ENCODE assay signal across 11 mouse cellular contexts in genomic region chr6:134558546-134559129, GRCm38 (mm10). TPM values are rescaled to one million over a fixed set of nuclear protein-coding genes. Genes with fewer than 3 reads are reported as not detected.
DNase-seq lines count a peak whose midpoint lies in the region; ATAC-seq and TF ChIP-seq lines count a peak whose summit lies in the region.
"Had no signal": no experiment of that assay in that cellular context is flagged by ENCODE, and none has a peak within 500 bp of the region (broad histone marks: within the 10 kb centered on the region; RNA-seq: fewer than 3 reads in every experiment).

No protein-coding gene starts in this region.

- WGBS in forebrain, postnatal 0 days = 26% methylated on average over 8 of the region's 8 CpGs
- WGBS in forebrain, embryonic 10.5 days = 83% methylated on average over 8 of the region's 8 CpGs
- WGBS in lung, embryonic 14.5 days = 33% methylated on average over 8 of the region's 8 CpGs
- 25% methylated on average over 8 of the region's 8 CpGs for WGBS in neural tube, embryonic 14.5 days

- TF ChIP-seq POLR2A in bone marrow macrophage, adult 2 months (IDR thresholded peaks at IDR 0.05; ENCODE audit: borderline replicate concordance, low read depth, low read length) = no peak

- DNase-seq in forebrain, postnatal 0 days = no peak
- no peak for DNase-seq in forebrain, embryonic 10.5 days (ENCODE audit: extremely low spot score, low spot score)
- DNase-seq in lung, embryonic 14.5 days = peak; percentile 25
- no peak for DNase-seq in lung, postnatal 4 days
- no peak for DNase-seq in heart, postnatal 4 days
- DNase-seq in spleen, adult 18-20 months = no peak
- DNase-seq: adrenal gland, adult 8-10 months; cerebellum, postnatal 36 days; midbrain, embryonic 14.5 days had no signal

- H3K4me2 ChIP-seq in forebrain, postnatal 0 days (ENCODE audit: low read depth) = no peak overlapping the region
- H3K4me2 ChIP-seq in lung, embryonic 14.5 days = no peak overlapping the region
- H3K4me2 ChIP-seq in neural tube, embryonic 14.5 days (ENCODE audit: low read depth, low read length) = no peak overlapping the region

- no peak for TF ChIP-seq CTCF in forebrain, postnatal 0 days (IDR thresholded peaks at IDR 0.05; ENCODE audit: low read depth)
- TF ChIP-seq CTCF in lung, embryonic 14.5 days (IDR thresholded peaks at IDR 0.05; ENCODE audit: low read depth) = no peak
- TF ChIP-seq CTCF in bone marrow macrophage, adult 2 months (IDR thresholded peaks at IDR 0.05; ENCODE audit: low read depth, low read length) = no peak

- no peaks in the 10 kb centered on the region for H3K36me3 ChIP-seq in forebrain, postnatal 0 days (ENCODE audit: insufficient read depth)
- peaks cover 4% of the 10 kb centered on the region for H3K36me3 ChIP-seq in forebrain, embryonic 10.5 days (replicated peaks)
- no peaks in the 10 kb centered on the region for H3K36me3 ChIP-seq in lung, embryonic 14.5 days (ENCODE audit: insufficient read depth)
- no peaks in the 10 kb centered on the region for H3K36me3 ChIP-seq in neural tube, embryonic 14.5 days (ENCODE audit: control insufficient read depth, insufficient read depth, low read length)

- no peak overlapping the region for H3K9ac ChIP-seq in forebrain, postnatal 0 days
- no peak overlapping the region for H3K9ac ChIP-seq in lung, embryonic 14.5 days
- no peak overlapping the region for H3K9ac ChIP-seq in neural tube, embryonic 14.5 days (replicated peaks; ENCODE audit: low read depth, low read length)

- H3K27me3 ChIP-seq in forebrain, postnatal 0 days (ENCODE audit: insufficient read depth, low read length) = no peaks in the 10 kb centered on the region
- H3K27me3 ChIP-seq in forebrain, embryonic 10.5 days (ENCODE audit: poor library complexity, severe bottlenecking) = no peaks in the 10 kb centered on the region
- no peaks in the 10 kb centered on the region for H3K27me3 ChIP-seq in lung, embryonic 14.5 days (ENCODE audit: insufficient read depth, low read length)
- no peaks in the 10 kb centered on the region for H3K27me3 ChIP-seq in neural tube, embryonic 14.5 days (ENCODE audit: control insufficient read depth, insufficient read depth, low read length)

- H3K4me1 ChIP-seq in forebrain, postnatal 0 days (ENCODE audit: insufficient read depth) = peaks cover 7% of the 10 kb centered on the region; the same call in 1 of the 2 replicates
- peaks cover 28% of the 10 kb centered on the region for H3K4me1 ChIP-seq in forebrain, embryonic 10.5 days
- peaks cover 14% of the 10 kb centered on the region; the same call in 1 of the 2 replicates for H3K4me1 ChIP-seq in lung, embryonic 14.5 days (ENCODE audit: insufficient read depth)
- peaks cover 49% of the 10 kb centered on the region for H3K4me1 ChIP-seq in bone marrow macrophage, adult 2 months (ENCODE audit: control insufficient read depth, insufficient read depth, low read length)
- peaks cover 5% of the 10 kb centered on the region; the same call in 1 of the 2 replicates for H3K4me1 ChIP-seq in neural tube, embryonic 14.5 days (ENCODE audit: control insufficient read depth, insufficient read depth, low read length)

- H3K9me3 ChIP-seq in forebrain, postnatal 0 days (ENCODE audit: low read length) = no peaks in the 10 kb centered on the region
- H3K9me3 ChIP-seq in forebrain, embryonic 10.5 days = no peaks in the 10 kb centered on the region
- H3K9me3 ChIP-seq in lung, embryonic 14.5 days (ENCODE audit: low read depth, low read length) = no peaks in the 10 kb centered on the region
- H3K9me3 ChIP-seq in neural tube, embryonic 14.5 days (ENCODE audit: control insufficient read depth, low read length) = no peaks in the 10 kb centered on the region

- no peak overlapping the region for H3K4me3 ChIP-seq in forebrain, postnatal 0 days (ENCODE audit: low read depth, low read length)
- H3K4me3 ChIP-seq in forebrain, embryonic 10.5 days = no peak overlapping the region
- no peak overlapping the region for H3K4me3 ChIP-seq in lung, embryonic 14.5 days (ENCODE audit: low read depth, low read length)
- H3K4me3 ChIP-seq in bone marrow macrophage, adult 2 months (ENCODE audit: insufficient read depth, low read length) = peak overlapping the region; percentile 43
- no peak overlapping the region for H3K4me3 ChIP-seq in neural tube, embryonic 14.5 days (ENCODE audit: low read depth, low read length)

- peak; percentile 87 for ATAC-seq in forebrain, postnatal 0 days
- ATAC-seq in lung, embryonic 14.5 days (ENCODE audit: insufficient read depth) = peak; percentile 57; the same call in 1 of the 2 replicates
- 0 out of 2 replicates have a peak, but pooled peaks have one; percentile 41 for ATAC-seq in neural tube, embryonic 14.5 days (ENCODE audit: low read depth)

- H3K27ac ChIP-seq in forebrain, postnatal 0 days (ENCODE audit: low read depth, low read length) = no peak overlapping the region
- H3K27ac ChIP-seq in forebrain, embryonic 10.5 days = no peak overlapping the region
- no peak overlapping the region for H3K27ac ChIP-seq in lung, embryonic 14.5 days (ENCODE audit: low read depth)
- peak overlapping the region; percentile 75 for H3K27ac ChIP-seq in bone marrow macrophage, adult 2 months (ENCODE audit: insufficient read depth, low read depth, low read length)
- H3K27ac ChIP-seq in neural tube, embryonic 14.5 days (ENCODE audit: low read depth, low read length) = no peak overlapping the region

RNA-seq across cellular contexts. Expression of gene Lrp6, which starts 8.1 kb away (rescaled TPM):
- 29.9 and 41.3 TPM in 2 replicates for total RNA-seq in forebrain, postnatal 0 days (2014; rRNA removed)
- 12.3 and 14.7 TPM in 2 replicates for polyA plus RNA-seq in forebrain, postnatal 0 days (2015; fragmentation: Nextera tagmentation; extraction: Ambion mirVana)
- polyA plus RNA-seq in forebrain, embryonic 10.5 days (2016; fragmentation: Nextera tagmentation; extraction: Ambion mirVana) = 25.4 and 25.9 TPM in 2 replicates
- 34.0 and 35.8 TPM in 2 replicates for polyA plus RNA-seq in lung, embryonic 14.5 days (2014; fragmentation: Nextera tagmentation; extraction: Ambion mirVana)
- polyA plus RNA-seq in bone marrow macrophage, adult 2 months (2012; ENCODE audit: insufficient read depth, insufficient read length, missing spikeins) = 33.1 and 37.0 TPM in 2 replicates
- polyA plus RNA-seq in neural tube, embryonic 14.5 days (2014; fragmentation: Nextera tagmentation; extraction: Ambion mirVana) = 19.7 and 25.4 TPM in 2 replicates
- 10 to 100 TPM; 48.6 to 50.9 TPM for total RNA-seq in heart, postnatal 4 days (2021)
